Mouse (Mus musculus) cortical plate, adult 2 months (tissue): ENCODE results near the gene Vasn. TPM values are rescaled to one million over a fixed set of nuclear protein-coding genes. Genes with fewer than 3 reads are reported as not detected.

Source experiments
- H3K27ac ChIP-seq: fragments of 200-500 bp; 2 replicates; pipeline ENCODE4 v1.5.1; 2012; ENCODE audit warnings: low read length, control low read depth, inconsistent platforms; ENCODE audit not compliant: insufficient read depth
- H3K4me1 ChIP-seq: fragments of 200-500 bp; 2 replicates; pipeline ENCODE4 v1.6.1; 2011; ENCODE audit warnings: low read length; ENCODE audit not compliant: control insufficient read depth, insufficient read depth
- H3K4me3 ChIP-seq: fragments of 200-500 bp; 2 replicates; pipeline ENCODE4 v1.5.1; 2011; ENCODE audit warnings: mild to moderate bottlenecking, low read length, control low read depth; ENCODE audit not compliant: insufficient read depth
- CTCF ChIP-seq: fragments of 200-500 bp; IDR thresholded peaks from 2 replicates; pipeline ENCODE4 v1.5.1; 2011; ENCODE audit warnings: mild to moderate bottlenecking, control low read depth, low read length; ENCODE audit not compliant: insufficient read depth; ENCODE audit errors: extremely low read depth
- POLR2A ChIP-seq: fragments of 200-500 bp; IDR thresholded peaks from 2 replicates; pipeline ENCODE4 v1.6.1; 2011; ENCODE audit warnings: mild to moderate bottlenecking, low read length, control low read depth; ENCODE audit not compliant: insufficient read depth; ENCODE audit errors: extremely low read depth
- polyA plus RNA-seq: library from polyadenylated mRNA; depleted of rRNA; stranded (reverse); fragments of >200 nt; gene quantifications from 2 replicates; pipeline ENCODE4 v1.2.3, GENCODE M21; 2012

Gene Vasn
- polyA plus RNA-seq, 1 experiment, result 11.2 TPM

DNA sequence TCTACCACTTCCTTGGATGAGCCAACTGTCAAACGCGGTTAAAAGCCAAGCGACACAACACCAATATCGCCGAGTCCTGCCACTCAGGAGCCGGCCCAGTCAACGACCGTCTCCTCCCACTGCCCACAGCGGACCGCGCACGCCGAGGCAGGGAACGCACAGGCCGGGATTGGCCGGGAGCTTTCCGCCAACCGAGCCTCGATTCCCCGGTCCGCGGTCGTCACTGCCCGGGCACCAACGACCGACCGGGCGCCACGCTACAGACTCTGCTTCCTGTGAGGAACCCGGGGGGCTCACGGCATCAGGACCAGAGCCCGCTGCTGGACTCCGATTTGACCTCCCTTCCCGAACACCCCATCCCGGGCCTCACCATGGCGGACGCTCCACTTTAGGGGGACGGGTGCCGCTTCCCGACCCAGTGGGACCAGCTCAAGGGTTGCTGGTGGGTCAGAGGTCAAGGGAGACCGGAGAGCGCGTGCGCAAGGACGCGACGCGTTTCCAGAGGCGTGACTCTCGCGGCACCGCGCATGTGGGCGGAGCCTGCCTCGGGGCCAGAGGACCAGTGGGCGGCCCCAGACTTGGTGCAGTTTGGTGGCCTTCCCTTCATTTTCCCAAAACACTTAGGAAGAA lies 15.1 kb upstream of the Vasn start, which contains the start of gene Pam16:
TSS of gene Pam16 (minus strand) at position 508 of the 630 bp plus-strand sequence.
- peak; percentile 70 for TF ChIP-seq POLR2A
- no peak for TF ChIP-seq CTCF
- peak within 1 kb of the TSS; percentile 91 for H3K4me3 ChIP-seq
- H3K27ac ChIP-seq, result peak within 1 kb of the TSS; percentile 87
- H3K4me1 ChIP-seq, result peaks cover 5% of the 10 kb centered on the region

GRCm38 (mm10) chr16:4627105-4627504 lies 12.6 kb upstream of the Vasn start:
- Histone ChIP-seq H3K27ac (no peak overlapping the region), H3K4me1 (peaks cover 5% of the 10 kb centered on the region), H3K4me3 (no peak overlapping the region)
- TF ChIP-seq POLR2A (no peak), CTCF (no peak)

DNA sequence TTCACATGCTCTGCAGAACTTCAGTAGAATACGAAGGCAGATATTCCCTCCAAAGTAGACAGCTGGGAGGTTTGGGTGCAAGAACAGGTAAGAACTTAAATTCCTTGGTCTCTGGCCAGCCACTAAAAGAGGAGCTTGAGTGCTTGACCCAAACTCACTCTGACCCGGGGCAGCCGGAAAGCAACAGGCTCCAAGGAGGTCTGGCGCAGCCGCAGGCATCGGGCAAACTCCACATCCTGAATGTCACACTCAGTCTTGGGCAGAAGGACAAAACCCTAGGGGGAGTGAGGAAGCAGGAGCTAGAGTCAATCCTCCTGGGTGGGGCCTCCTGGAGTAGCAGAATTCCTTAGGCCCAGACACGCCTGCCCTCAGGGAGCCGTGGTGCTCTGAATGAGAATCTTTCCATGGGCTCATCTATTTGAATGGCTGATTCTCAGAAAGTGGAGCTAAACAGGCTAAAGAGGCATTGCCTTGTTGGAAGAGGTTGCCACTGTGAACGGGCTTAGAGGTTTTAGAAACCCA lies 10.8 kb upstream of the Vasn start:
- no peak for TF ChIP-seq CTCF
- TF ChIP-seq POLR2A, result no peak
- Histone ChIP-seq H3K27ac (no peak overlapping the region), H3K4me1 (no peaks in the 10 kb centered on the region), H3K4me3 (no peak overlapping the region)

DNA sequence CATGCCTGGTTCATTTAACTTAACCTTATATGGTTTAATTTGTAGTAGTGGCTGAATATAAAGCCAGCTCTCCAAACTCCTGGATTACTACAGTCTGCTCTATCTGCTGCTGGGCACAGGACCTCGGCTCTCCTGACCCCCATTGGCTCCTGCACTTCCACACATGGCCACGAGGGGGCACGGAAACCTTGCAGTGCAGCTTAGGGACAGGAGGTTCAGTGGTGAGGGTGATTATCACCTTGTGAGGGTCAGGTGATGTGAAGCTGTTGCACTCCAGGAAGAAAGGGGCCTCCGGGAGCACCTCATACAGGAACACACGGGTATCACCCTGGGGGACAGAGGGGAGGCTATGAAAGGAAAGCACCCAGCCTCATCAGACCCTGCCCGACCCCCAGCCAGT lies 9.8 kb upstream of the Vasn start:
- no peak overlapping the region for H3K4me3 ChIP-seq
- TF ChIP-seq CTCF (peak; percentile 96), POLR2A (no peak)
- no peak overlapping the region for H3K27ac ChIP-seq
- H3K4me1 ChIP-seq, result no peaks in the 10 kb centered on the region

GRCm38 (mm10) chr16:4632050-4632449 lies 7.7 kb upstream of the Vasn start:
- H3K4me3 ChIP-seq, result no peak overlapping the region
- no peak overlapping the region for H3K27ac ChIP-seq
- TF ChIP-seq CTCF (peak; percentile 16; the same call in 1 of the 2 replicates), POLR2A (no peak)
- no peaks in the 10 kb centered on the region for H3K4me1 ChIP-seq

GRCm38 (mm10) chr16:4633661-4634060 lies 6.1 kb upstream of the Vasn start:
- TF ChIP-seq CTCF, result no peak
- TF ChIP-seq POLR2A, result no peak
- Histone ChIP-seq H3K27ac (no peak overlapping the region), H3K4me1 (no peaks in the 10 kb centered on the region), H3K4me3 (no peak overlapping the region)

- TF ChIP-seq POLR2A, result no peak
- TF ChIP-seq CTCF, result no peak
- Histone ChIP-seq H3K27ac (no peak overlapping the region), H3K4me1 (no peaks in the 10 kb centered on the region), H3K4me3 (no peak overlapping the region)
Observed at GRCm38 (mm10) chr16:4634681-4635080, 5.1 kb upstream of the Vasn start.

GRCm38 (mm10) chr16:4635760-4636159 lies 4.0 kb upstream of the Vasn start:
- no peak overlapping the region for H3K27ac ChIP-seq
- H3K4me1 ChIP-seq, result no peaks in the 10 kb centered on the region
- H3K4me3 ChIP-seq, result no peak overlapping the region
- TF ChIP-seq POLR2A (no peak), CTCF (no peak)

DNA sequence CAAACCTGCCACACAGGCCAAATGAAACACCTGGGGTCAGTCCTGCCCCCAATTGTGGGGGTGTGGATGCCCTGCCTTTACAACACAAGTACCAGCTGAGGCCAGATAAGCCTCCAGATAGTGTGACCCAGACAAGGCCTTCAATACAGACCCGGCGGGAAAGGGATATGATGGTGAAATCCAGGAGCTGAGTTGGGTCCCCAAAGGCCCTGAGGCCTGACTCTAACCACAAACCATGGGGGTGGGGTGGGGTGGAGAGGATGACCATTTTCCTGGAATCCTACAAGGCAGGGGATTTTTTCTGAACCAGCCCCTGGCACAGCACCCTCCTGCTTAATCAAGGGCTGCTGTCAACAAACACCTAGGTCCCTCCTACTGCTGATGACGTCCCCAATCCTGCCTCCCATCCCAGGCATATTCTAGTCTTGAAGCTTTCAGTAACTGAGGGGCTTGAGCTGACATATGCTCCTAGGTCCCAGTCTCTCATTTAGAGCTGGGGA lies 800 bp upstream of the Vasn start:
- H3K27ac ChIP-seq, result no peak overlapping the region
- TF ChIP-seq CTCF (no peak), POLR2A (no peak)
- no peak overlapping the region for H3K4me3 ChIP-seq

More for the DNA sequence above, 800 bp upstream of the Vasn start:
- H3K4me1 ChIP-seq, result peaks cover 12% of the 10 kb centered on the region
